Mouse (Mus musculus): ENCODE measurements around the gene Gm28048. TPM values are rescaled to one million over a fixed set of nuclear protein-coding genes. Genes with fewer than 3 reads are reported as not detected.

The Gm28048 gene
- polyA plus RNA-seq, 1 experiment from 2014 or later, result 3.4 TPM

GRCm38 (mm10) chr11:22793176-22793880 is 188.6 kb downstream of the Gm28048 start:
- ATAC-seq, result no peak
- Histone ChIP-seq H3K4me1 (no peaks in the 10 kb centered on the region), H3K36me3 (ENCODE audit: poor library complexity, severe bottlenecking) (no peaks in the 10 kb centered on the region), H3K4me3 (no peak overlapping the region), H3K9me3 (replicated peaks) (no peaks in the 10 kb centered on the region), H3K4me2 (no peak overlapping the region), H3K27me3 (no peaks in the 10 kb centered on the region), H3K27ac (no peak overlapping the region), H3K9ac (no peak overlapping the region)
- WGBS, result 78% methylated on average over 3 of the region's 3 CpGs

GRCm38 (mm10) chr11:22792149-22792548 is 189.7 kb downstream of the Gm28048 start:
- no peaks in the 10 kb centered on the region for H3K9me3 ChIP-seq (replicated peaks)
- no peak overlapping the region for H3K9ac ChIP-seq
- no peak for ATAC-seq
- H3K4me1 ChIP-seq, result no peaks in the 10 kb centered on the region
- H3K27ac ChIP-seq, result no peak overlapping the region
- H3K4me2 ChIP-seq, result no peak overlapping the region
- H3K36me3 ChIP-seq (ENCODE audit: poor library complexity, severe bottlenecking), result no peaks in the 10 kb centered on the region
- WGBS, result 80% methylated on average over 1 of the region's 1 CpGs
- no peaks in the 10 kb centered on the region for H3K27me3 ChIP-seq
- no peak overlapping the region for H3K4me3 ChIP-seq

- H3K4me3 ChIP-seq, result no peak overlapping the region
- H3K36me3 ChIP-seq (ENCODE audit: poor library complexity, severe bottlenecking), result no peaks in the 10 kb centered on the region
- 84% methylated on average over 5 of the region's 5 CpGs for WGBS
- H3K4me1 ChIP-seq, result no peaks in the 10 kb centered on the region
- H3K4me2 ChIP-seq, result no peak overlapping the region
- H3K9ac ChIP-seq, result no peak overlapping the region
- no peak overlapping the region for H3K27ac ChIP-seq
- no peaks in the 10 kb centered on the region for H3K27me3 ChIP-seq
- no peak for ATAC-seq
- no peaks in the 10 kb centered on the region for H3K9me3 ChIP-seq (replicated peaks)
Observed at GRCm38 (mm10) chr11:22791726-22792125, 190.2 kb downstream of the Gm28048 start.

GRCm38 (mm10) chr11:22787833-22788232 is 194.1 kb downstream of the Gm28048 start:
- Histone ChIP-seq H3K9ac (no peak overlapping the region), H3K4me1 (no peaks in the 10 kb centered on the region), H3K27me3 (no peaks in the 10 kb centered on the region), H3K36me3 (ENCODE audit: poor library complexity, severe bottlenecking) (no peaks in the 10 kb centered on the region), H3K9me3 (replicated peaks) (no peaks in the 10 kb centered on the region), H3K27ac (no peak overlapping the region), H3K4me3 (no peak overlapping the region), H3K4me2 (no peak overlapping the region)
- no peak for ATAC-seq
- WGBS, result 95% methylated on average over 2 of the region's 2 CpGs

Other genes starting within 250 kb of the Gm28048 start
- gene B3gnt2, start 121.1 kb downstream of the Gm28048 start, polyA plus RNA-seq (2015; fragmentation: Nextera tagmentation; extraction: Ambion mirVana), result 2.0 and 2.2 TPM in 2 replicates
- 5.3 TPM in 2 replicates for gene Zrsr1, start 10.1 kb downstream of the Gm28048 start, polyA plus RNA-seq (2015; fragmentation: Nextera tagmentation; extraction: Ambion mirVana)
- gene Commd1, start 292 bp upstream of the Gm28048 start, polyA plus RNA-seq (2015; fragmentation: Nextera tagmentation; extraction: Ambion mirVana), result 303 and 328 TPM in 2 replicates
- gene Cct4, start 8.4 kb upstream of the Gm28048 start, polyA plus RNA-seq (2015; fragmentation: Nextera tagmentation; extraction: Ambion mirVana), result 329 and 340 TPM in 2 replicates
- gene Fam161a, start 25.4 kb upstream of the Gm28048 start, polyA plus RNA-seq (2015; fragmentation: Nextera tagmentation; extraction: Ambion mirVana), result 3.0 and 3.3 TPM in 2 replicates